Mouse (Mus musculus): Measurements from ENCODE around the gene Polm.

DNA sequence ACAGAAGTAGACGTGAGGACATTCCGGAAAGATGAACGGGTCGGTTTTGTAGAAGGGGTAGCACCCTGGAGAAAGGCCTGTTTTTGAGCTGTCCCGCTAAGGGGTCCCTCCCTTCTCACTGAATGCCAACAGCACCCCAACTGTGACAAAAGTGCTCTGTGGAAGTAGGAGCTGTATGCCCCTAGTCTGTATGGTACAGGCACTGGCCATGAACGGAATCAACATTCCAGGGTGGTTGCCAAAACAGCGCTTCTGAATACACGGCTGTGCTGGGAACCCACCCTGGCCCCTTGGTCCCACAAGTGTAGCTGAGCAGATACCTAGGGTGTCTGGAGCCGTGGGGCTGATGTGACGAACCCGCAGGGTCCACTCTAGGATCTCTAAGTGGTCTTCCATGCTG lies 34.9 kb upstream of the Polm start:
- TF ChIP-seq POLR2A (IDR thresholded peaks at IDR 0.05; ENCODE audit: extremely low read depth, insufficient read depth, low read length) (no peak), CTCF (IDR thresholded peaks at IDR 0.05; ENCODE audit: low read depth, low read length) (no peak)

Measured in liver, adult 2 months (tissue).